Mouse (Mus musculus): ENCODE data around the gene Rtn4rl1. TPM values are rescaled to one million over a fixed set of nuclear protein-coding genes. Genes with fewer than 3 reads are reported as not detected.

The Rtn4rl1 gene
- polyA plus RNA-seq, 1 experiment = 11.8 TPM

GRCm38 (mm10) chr11:75310813-75311212 is 117.2 kb downstream of the Rtn4rl1 start:
- Histone ChIP-seq H3K27ac (ENCODE audit: insufficient read depth, low read depth, low read length) (no peak overlapping the region), H3K4me1 (ENCODE audit: control insufficient read depth, insufficient read depth, insufficient read length, low read length) (no peaks in the 10 kb centered on the region), H3K4me3 (ENCODE audit: low read depth, low read length) (no peak overlapping the region), H3K36me3 (ENCODE audit: control insufficient read depth, insufficient read depth, low read length) (peaks cover 66% of the 10 kb centered on the region), H3K27me3 (ENCODE audit: control insufficient read depth, insufficient read depth, low read length) (no peaks in the 10 kb centered on the region)
- TF ChIP-seq CTCF (IDR thresholded peaks at IDR 0.05; ENCODE audit: extremely low read depth, insufficient read length, insufficient replicate concordance, low read depth, low read length) (no peak), POLR2A (IDR thresholded peaks at IDR 0.05; ENCODE audit: low read depth, low read length) (no peak)
- WGBS = 92% methylated on average over 8 of the region's 8 CpGs

- no peaks in the 10 kb centered on the region for H3K27me3 ChIP-seq (ENCODE audit: control insufficient read depth, insufficient read depth, low read length)
- TF ChIP-seq POLR2A (IDR thresholded peaks at IDR 0.05; ENCODE audit: low read depth, low read length) (no peak), CTCF (IDR thresholded peaks at IDR 0.05; ENCODE audit: extremely low read depth, insufficient read length, insufficient replicate concordance, low read depth, low read length) (no peak)
- H3K36me3 ChIP-seq (ENCODE audit: control insufficient read depth, insufficient read depth, low read length) = peaks cover 62% of the 10 kb centered on the region
- no peak overlapping the region for H3K4me3 ChIP-seq (ENCODE audit: low read depth, low read length)
- WGBS = 84% methylated on average over 6 of the region's 6 CpGs
- no peak overlapping the region for H3K27ac ChIP-seq (ENCODE audit: insufficient read depth, low read depth, low read length)
- no peaks in the 10 kb centered on the region for H3K4me1 ChIP-seq (ENCODE audit: control insufficient read depth, insufficient read depth, insufficient read length, low read length)
Measured at GRCm38 (mm10) chr11:75311751-75312150, 118.2 kb downstream of the Rtn4rl1 start.

GRCm38 (mm10) chr11:75313834-75314233 is 120.3 kb downstream of the Rtn4rl1 start:
- no peak overlapping the region for H3K27ac ChIP-seq (ENCODE audit: insufficient read depth, low read depth, low read length)
- WGBS = 91% methylated on average over 8 of the region's 8 CpGs
- no peak overlapping the region for H3K4me3 ChIP-seq (ENCODE audit: low read depth, low read length)
- H3K4me1 ChIP-seq (ENCODE audit: control insufficient read depth, insufficient read depth, insufficient read length, low read length) = no peaks in the 10 kb centered on the region
- H3K27me3 ChIP-seq (ENCODE audit: control insufficient read depth, insufficient read depth, low read length) = no peaks in the 10 kb centered on the region
- TF ChIP-seq POLR2A (IDR thresholded peaks at IDR 0.05; ENCODE audit: low read depth, low read length) (no peak), CTCF (IDR thresholded peaks at IDR 0.05; ENCODE audit: extremely low read depth, insufficient read length, insufficient replicate concordance, low read depth, low read length) (no peak)
- peaks cover 53% of the 10 kb centered on the region for H3K36me3 ChIP-seq (ENCODE audit: control insufficient read depth, insufficient read depth, low read length)

Other genes starting within 250 kb of the Rtn4rl1 start
- gene Hic1, start 24.3 kb upstream of the Rtn4rl1 start, polyA plus RNA-seq (2012; rRNA removed) = 22.9 and 29.6 TPM in 2 replicates
- 12.8 and 14.2 TPM in 2 replicates for gene Ovca2, start 14.9 kb upstream of the Rtn4rl1 start, polyA plus RNA-seq (2012; rRNA removed)
- gene Dph1, start 2.5 kb upstream of the Rtn4rl1 start, polyA plus RNA-seq (2012; rRNA removed) = 9.9 and 13.7 TPM in 2 replicates
- 5.6 and 8.7 TPM in 2 replicates for gene Rpa1, start 154.5 kb downstream of the Rtn4rl1 start, polyA plus RNA-seq (2012; rRNA removed)
- gene Smyd4, start 154.7 kb downstream of the Rtn4rl1 start, polyA plus RNA-seq (2012; rRNA removed) = 1.2 and 1.4 TPM in 2 replicates
- gene Serpinf1, start 228.9 kb downstream of the Rtn4rl1 start, polyA plus RNA-seq (2012; rRNA removed) = 5.8 and 13.7 TPM in 2 replicates
- gene Serpinf2, start 245.8 kb downstream of the Rtn4rl1 start, polyA plus RNA-seq (2012; rRNA removed) = 2.0 and 4.3 TPM in 2 replicates

Measured in small intestine, adult 2 months (tissue).